Mouse (Mus musculus) cerebral cortex, adult 2 months (tissue): ENCODE measurements around the gene Nolc1.

Experiments used
- WGBS: fragments of 180-500 bp; shearing (Covaris S2); methylation state at CpG from one replicate; pipeline ENCODE4 v1.1.7; 2018; 5-methylcytosine and 5-hydroxymethylcytosine counted together

Gene Nolc1

GRCm38 (mm10) chr19:46091641-46092040 lies 16.0 kb downstream of the Nolc1 start:
- 89% methylated on average over 4 of the region's 4 CpGs for WGBS

GRCm38 (mm10) chr19:46094144-46094543 lies 18.5 kb downstream of the Nolc1 start:
- WGBS: 93% methylated on average over 2 of the region's 2 CpGs

GRCm38 (mm10) chr19:46095291-46095690 lies 19.6 kb downstream of the Nolc1 start:
- whole genome bisulfite sequencing: 48% methylated on average over 4 of the region's 4 CpGs

GRCm38 (mm10) chr19:46096396-46096795 lies 20.7 kb downstream of the Nolc1 start:
- 82% methylated on average over 5 of the region's 5 CpGs for WGBS

- WGBS: 90% methylated on average over 3 of the region's 3 CpGs
Measured at GRCm38 (mm10) chr19:46099561-46099960, 23.9 kb downstream of the Nolc1 start.

GRCm38 (mm10) chr19:46103437-46104186 lies 27.9 kb downstream of the Nolc1 start:
- 68% methylated on average over 6 of the region's 6 CpGs for WGBS

- WGBS: 88% methylated on average over 2 of the region's 2 CpGs
Measured at GRCm38 (mm10) chr19:46104187-46104557, 28.5 kb downstream of the Nolc1 start.

- 83% methylated on average over 2 of the region's 2 CpGs for WGBS
Measured at GRCm38 (mm10) chr19:46110214-46110613, 34.6 kb downstream of the Nolc1 start.

- WGBS: 89% methylated on average over 5 of the region's 5 CpGs
Measured at GRCm38 (mm10) chr19:46110781-46111180, 35.1 kb downstream of the Nolc1 start.

- WGBS: 70% methylated on average over 4 of the region's 4 CpGs
Measured at GRCm38 (mm10) chr19:46114617-46115016, 39.0 kb downstream of the Nolc1 start.

- 97% methylated on average over 3 of the region's 3 CpGs for WGBS
Measured at GRCm38 (mm10) chr19:46119458-46119857, 43.8 kb downstream of the Nolc1 start.

GRCm38 (mm10) chr19:46120872-46121271 lies 45.2 kb downstream of the Nolc1 start:
- 82% methylated on average over 6 of the region's 6 CpGs for WGBS

- 84% methylated on average over 3 of the region's 3 CpGs for WGBS
Measured at GRCm38 (mm10) chr19:46123876-46124275, 48.2 kb downstream of the Nolc1 start.

- 86% methylated on average over 4 of the region's 4 CpGs for WGBS
Measured at GRCm38 (mm10) chr19:46126301-46126700, 50.6 kb downstream of the Nolc1 start.

GRCm38 (mm10) chr19:46129737-46130136 lies 54.1 kb downstream of the Nolc1 start:
- 86% methylated on average over 6 of the region's 6 CpGs for WGBS

- 8% methylated on average over 8 of the region's 8 CpGs for WGBS
Measured at GRCm38 (mm10) chr19:46131283-46131682, 55.6 kb downstream of the Nolc1 start.

- 3% methylated on average over 31 of the region's 31 CpGs for WGBS
Measured at GRCm38 (mm10) chr19:46131694-46132525, 56.2 kb downstream of the Nolc1 start, which contains the start of gene Elovl3. Gene Elovl3, plus strand, starts transcription at chr19:46131897.

- 37% methylated on average over 6 of the region's 6 CpGs for WGBS
Measured at GRCm38 (mm10) chr19:46132577-46132976, 56.9 kb downstream of the Nolc1 start.
